Mouse (Mus musculus): Measurements from ENCODE around the gene Gnb4. TPM values are rescaled to one million over a fixed set of nuclear protein-coding genes. Genes with fewer than 3 reads are reported as not detected.
A peak's percentile ranks its signal among the peaks of the same experiment; 100 is the strongest.

Gene Gnb4
- 5.7 and 6.5 TPM in 2 replicates for polyA plus RNA-seq (2012; rRNA removed)

DNA sequence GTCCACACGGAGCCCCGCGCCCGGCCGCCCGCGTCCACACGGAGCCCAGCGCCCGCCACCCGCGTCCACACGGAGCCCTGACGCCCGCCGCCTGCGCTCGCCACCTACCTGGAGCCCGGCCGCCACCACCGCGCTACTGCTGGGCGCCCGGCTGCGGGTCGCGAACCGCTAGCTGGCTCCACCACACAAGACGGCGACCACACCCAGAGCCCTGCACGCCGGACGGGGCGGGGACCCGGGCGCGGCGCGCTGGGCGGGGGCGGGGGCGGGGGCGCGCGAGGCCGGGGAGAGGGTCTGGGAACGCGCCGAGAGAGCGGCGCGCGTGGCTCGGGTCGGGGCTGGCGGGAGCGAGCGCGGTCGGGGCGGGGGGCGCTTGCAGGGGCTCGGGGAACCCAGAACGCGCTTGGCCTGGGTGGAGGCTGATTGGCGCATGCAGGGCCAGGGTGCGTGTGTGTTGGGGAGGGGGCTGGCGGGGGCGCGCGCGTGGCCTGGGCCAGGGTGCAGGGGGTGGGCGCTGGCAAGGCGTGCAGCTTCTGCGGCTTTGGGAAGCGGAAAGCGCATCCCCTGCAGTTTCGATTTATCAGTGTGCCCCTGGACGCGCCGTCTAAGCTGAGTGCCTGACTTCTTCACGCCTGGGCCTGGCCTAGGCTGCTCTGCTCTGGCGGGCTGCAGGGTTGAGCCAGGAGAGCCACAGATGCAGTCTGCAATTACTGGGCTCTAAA is at the start of gene Gnb4:
Gene Gnb4, minus strand, starts transcription at position 255 of the 722 bp plus-strand sequence.
- no peak within 1 kb of the TSS for H3K27ac ChIP-seq (ENCODE audit: insufficient read depth, low read depth, low read length)
- no peaks in the 10 kb centered on the region for H3K36me3 ChIP-seq (ENCODE audit: control insufficient read depth, insufficient read depth, low read length)
- no peak for TF ChIP-seq POLR2A (IDR thresholded peaks at IDR 0.05; ENCODE audit: low read depth, low read length)
- no peak for TF ChIP-seq CTCF (IDR thresholded peaks at IDR 0.05; ENCODE audit: extremely low read depth, insufficient read length, insufficient replicate concordance, low read depth, low read length)
- H3K27me3 ChIP-seq (ENCODE audit: control insufficient read depth, insufficient read depth, low read length): no peaks in the 10 kb centered on the region; the same call in 1 of the 2 replicates
- H3K4me1 ChIP-seq (ENCODE audit: control insufficient read depth, insufficient read depth, insufficient read length, low read length): peaks cover 7% of the 10 kb centered on the region; the same call in 1 of the 2 replicates
- 2% methylated on average over 78 of the region's 83 CpGs for WGBS
- peak within 1 kb of the TSS; percentile 69 for H3K4me3 ChIP-seq (ENCODE audit: low read depth, low read length)

DNA sequence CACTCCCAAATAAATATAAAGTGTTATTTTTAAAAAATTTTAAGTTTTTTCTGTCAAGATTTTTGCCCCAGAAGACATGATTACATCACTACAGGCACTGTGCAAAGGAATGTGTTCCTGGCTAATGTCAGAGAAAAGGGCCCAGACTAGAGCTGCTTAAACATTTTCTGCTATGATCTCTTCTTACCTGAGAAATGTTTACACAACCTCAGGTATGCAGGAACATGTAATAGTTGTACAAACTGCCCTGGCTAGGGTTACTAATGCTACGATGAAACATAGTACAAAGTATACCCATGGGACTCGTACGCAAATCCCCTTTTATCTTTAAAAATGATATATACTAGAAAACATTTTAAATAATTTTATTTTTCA is 45.2 kb upstream of the Gnb4 start:
- Histone ChIP-seq H3K27me3 (ENCODE audit: control insufficient read depth, insufficient read depth, low read length) (no peaks in the 10 kb centered on the region), H3K27ac (ENCODE audit: insufficient read depth, low read depth, low read length) (no peak overlapping the region), H3K4me3 (ENCODE audit: low read depth, low read length) (no peak overlapping the region), H3K36me3 (ENCODE audit: control insufficient read depth, insufficient read depth, low read length) (no peaks in the 10 kb centered on the region), H3K4me1 (ENCODE audit: control insufficient read depth, insufficient read depth, insufficient read length, low read length) (peaks cover 6% of the 10 kb centered on the region)
- TF ChIP-seq POLR2A (IDR thresholded peaks at IDR 0.05; ENCODE audit: low read depth, low read length) (no peak), CTCF (IDR thresholded peaks at IDR 0.05; ENCODE audit: extremely low read depth, insufficient read length, insufficient replicate concordance, low read depth, low read length) (no peak)
- 80% methylated on average over 3 of the region's 3 CpGs for WGBS

DNA sequence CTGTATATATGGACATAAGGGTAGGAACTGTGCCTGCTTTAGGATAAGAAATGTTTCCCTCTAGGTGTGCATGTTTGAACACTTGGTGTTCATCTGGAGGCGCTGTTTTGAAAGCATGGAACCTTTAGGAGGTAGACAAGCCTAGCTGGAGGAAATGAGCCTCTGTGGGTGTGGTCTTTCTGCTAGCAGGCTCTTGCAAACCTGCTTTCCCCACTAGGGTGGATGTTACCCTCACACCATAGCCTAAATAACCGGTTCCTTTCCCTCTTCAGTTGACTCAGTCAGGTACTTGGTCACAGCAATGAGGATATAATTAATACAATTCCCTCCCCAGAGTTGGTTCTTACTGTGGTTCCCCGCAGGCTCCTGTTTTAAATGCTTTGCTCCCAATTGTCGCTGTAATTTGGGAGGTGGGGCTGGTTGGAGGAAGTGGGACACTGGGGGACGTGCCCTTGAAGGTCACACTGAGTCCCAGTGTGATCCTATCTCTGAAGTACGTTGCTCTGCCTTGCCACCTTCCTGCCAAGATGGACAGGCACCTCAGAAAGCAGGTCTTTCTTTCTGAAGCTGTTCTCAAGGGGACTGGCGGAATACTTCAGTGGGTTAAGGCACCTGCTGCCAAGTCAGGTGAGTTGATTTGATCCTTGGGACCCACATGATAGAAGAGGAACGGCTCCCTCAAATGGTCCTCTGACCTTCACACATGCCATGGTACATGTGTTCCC is 44.6 kb upstream of the Gnb4 start:
- H3K27me3 ChIP-seq (ENCODE audit: control insufficient read depth, insufficient read depth, low read length): no peaks in the 10 kb centered on the region

DNA sequence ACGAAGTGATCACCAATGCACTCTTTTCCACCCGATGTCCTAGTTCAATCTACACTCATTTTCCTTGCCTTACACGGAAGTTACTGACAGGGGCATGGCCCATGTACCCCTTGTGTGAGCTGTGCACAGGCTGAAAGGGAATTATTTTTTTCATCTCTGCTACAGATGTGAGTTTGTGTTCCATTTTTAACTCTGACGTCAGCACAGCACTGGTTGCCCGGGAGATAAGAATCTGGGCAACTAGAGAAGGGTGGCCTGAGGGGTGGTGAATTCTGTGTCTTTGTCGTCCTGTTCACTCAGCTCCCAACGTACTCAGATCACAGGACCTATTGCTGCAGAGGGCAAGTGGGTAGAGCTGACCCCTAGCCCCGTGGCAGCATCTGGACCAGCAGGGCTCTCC is 43.9 kb upstream of the Gnb4 start:
- TF ChIP-seq POLR2A (IDR thresholded peaks at IDR 0.05; ENCODE audit: low read depth, low read length) (no peak), CTCF (IDR thresholded peaks at IDR 0.05; ENCODE audit: extremely low read depth, insufficient read length, insufficient replicate concordance, low read depth, low read length) (no peak)
- no peak overlapping the region for H3K27ac ChIP-seq (ENCODE audit: insufficient read depth, low read depth, low read length)
- peaks cover 6% of the 10 kb centered on the region for H3K4me1 ChIP-seq (ENCODE audit: control insufficient read depth, insufficient read depth, insufficient read length, low read length)
- no peaks in the 10 kb centered on the region for H3K27me3 ChIP-seq (ENCODE audit: control insufficient read depth, insufficient read depth, low read length)
- no peaks in the 10 kb centered on the region for H3K36me3 ChIP-seq (ENCODE audit: control insufficient read depth, insufficient read depth, low read length)
- H3K4me3 ChIP-seq (ENCODE audit: low read depth, low read length): no peak overlapping the region
- 75% methylated on average over 8 of the region's 8 CpGs for WGBS

More for the DNA sequence above, 44.6 kb upstream of the Gnb4 start:
- Histone ChIP-seq H3K4me3 (ENCODE audit: low read depth, low read length) (no peak overlapping the region), H3K27ac (ENCODE audit: insufficient read depth, low read depth, low read length) (no peak overlapping the region), H3K4me1 (ENCODE audit: control insufficient read depth, insufficient read depth, insufficient read length, low read length) (peaks cover 6% of the 10 kb centered on the region), H3K36me3 (ENCODE audit: control insufficient read depth, insufficient read depth, low read length) (no peaks in the 10 kb centered on the region)
- 61% methylated on average over 8 of the region's 8 CpGs for WGBS
- no peak for TF ChIP-seq POLR2A (IDR thresholded peaks at IDR 0.05; ENCODE audit: low read depth, low read length)

DNA sequence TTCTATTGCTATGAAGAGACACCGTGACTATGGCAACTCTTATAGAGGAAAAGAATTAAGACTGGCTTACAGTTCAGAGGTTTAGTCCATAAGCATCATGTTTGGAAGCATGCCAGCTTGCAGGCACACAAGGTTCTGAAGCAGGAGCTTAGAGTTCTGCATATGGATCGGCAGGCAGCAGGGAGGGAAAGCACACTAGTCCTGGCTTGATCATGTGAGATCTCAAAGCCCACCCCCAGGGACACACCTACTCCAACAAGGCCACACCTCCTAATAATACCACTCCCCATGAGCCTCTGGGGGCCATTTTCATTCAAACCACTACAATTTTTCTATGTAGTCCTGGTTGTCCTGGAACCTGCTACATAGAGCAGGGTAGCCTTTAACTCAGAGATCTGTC is 43.1 kb upstream of the Gnb4 start:
- no peak overlapping the region for H3K4me3 ChIP-seq (ENCODE audit: low read depth, low read length)

DNA sequence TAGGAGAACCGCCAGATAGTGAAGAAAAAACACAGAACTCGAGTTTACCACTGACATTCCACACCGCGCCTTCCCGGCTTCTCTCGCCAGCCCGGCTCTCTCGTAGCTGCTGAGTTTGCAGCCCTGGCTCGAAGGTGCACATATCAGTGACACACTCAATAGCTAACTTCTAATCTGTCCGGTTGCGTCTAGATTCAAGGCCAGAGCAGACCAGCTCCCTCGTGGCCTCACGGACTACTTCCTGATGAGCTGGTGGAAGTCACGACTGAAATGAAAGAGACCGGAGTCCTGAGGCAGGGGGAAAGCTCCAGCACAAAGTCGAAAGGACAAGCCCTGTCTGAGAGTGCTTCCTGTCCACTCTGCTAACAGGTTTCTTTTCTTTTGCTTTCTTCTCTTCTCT is 42.4 kb upstream of the Gnb4 start:
- 17% methylated on average over 16 of the region's 16 CpGs for WGBS
- TF ChIP-seq CTCF (IDR thresholded peaks at IDR 0.05; ENCODE audit: extremely low read depth, insufficient read length, insufficient replicate concordance, low read depth, low read length) (no peak), POLR2A (IDR thresholded peaks at IDR 0.05; ENCODE audit: low read depth, low read length) (no peak)
- Histone ChIP-seq H3K4me1 (ENCODE audit: control insufficient read depth, insufficient read depth, insufficient read length, low read length) (peaks cover 6% of the 10 kb centered on the region), H3K27me3 (ENCODE audit: control insufficient read depth, insufficient read depth, low read length) (no peaks in the 10 kb centered on the region), H3K4me3 (ENCODE audit: low read depth, low read length) (peak overlapping the region; percentile 48), H3K27ac (ENCODE audit: insufficient read depth, low read depth, low read length) (no peak overlapping the region), H3K36me3 (ENCODE audit: control insufficient read depth, insufficient read depth, low read length) (no peaks in the 10 kb centered on the region)

More for the DNA sequence above, 43.1 kb upstream of the Gnb4 start:
- 91% methylated on average over 2 of the region's 2 CpGs for WGBS
- Histone ChIP-seq H3K4me1 (ENCODE audit: control insufficient read depth, insufficient read depth, insufficient read length, low read length) (peaks cover 6% of the 10 kb centered on the region), H3K36me3 (ENCODE audit: control insufficient read depth, insufficient read depth, low read length) (no peaks in the 10 kb centered on the region), H3K27ac (ENCODE audit: insufficient read depth, low read depth, low read length) (no peak overlapping the region), H3K27me3 (ENCODE audit: control insufficient read depth, insufficient read depth, low read length) (no peaks in the 10 kb centered on the region)
- TF ChIP-seq CTCF (IDR thresholded peaks at IDR 0.05; ENCODE audit: extremely low read depth, insufficient read length, insufficient replicate concordance, low read depth, low read length): no peak
- TF ChIP-seq POLR2A (IDR thresholded peaks at IDR 0.05; ENCODE audit: low read depth, low read length): no peak

DNA sequence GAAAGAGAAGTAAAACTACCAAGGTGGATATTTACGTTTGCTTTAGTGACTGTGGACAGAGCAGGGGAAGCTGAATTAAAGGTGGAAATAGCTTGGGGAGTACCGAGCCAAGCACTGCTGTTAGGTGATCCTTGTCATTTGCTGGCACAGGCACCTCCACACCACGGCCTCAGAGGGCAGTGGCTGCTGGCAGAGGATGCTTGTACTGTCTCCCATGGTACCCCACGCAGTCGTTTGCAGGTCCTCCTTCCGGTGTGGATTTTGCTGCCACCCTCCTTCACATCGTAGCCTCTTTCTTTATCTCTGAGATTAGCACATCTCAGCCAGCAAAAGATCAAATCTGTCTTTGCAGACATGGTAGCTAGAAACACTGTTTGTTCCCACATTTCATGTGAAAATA is 42.0 kb upstream of the Gnb4 start:
- no peak for TF ChIP-seq CTCF (IDR thresholded peaks at IDR 0.05; ENCODE audit: extremely low read depth, insufficient read length, insufficient replicate concordance, low read depth, low read length)
- no peak for TF ChIP-seq POLR2A (IDR thresholded peaks at IDR 0.05; ENCODE audit: low read depth, low read length)
- Histone ChIP-seq H3K36me3 (ENCODE audit: control insufficient read depth, insufficient read depth, low read length) (no peaks in the 10 kb centered on the region), H3K27me3 (ENCODE audit: control insufficient read depth, insufficient read depth, low read length) (no peaks in the 10 kb centered on the region), H3K4me1 (ENCODE audit: control insufficient read depth, insufficient read depth, insufficient read length, low read length) (peaks cover 6% of the 10 kb centered on the region), H3K27ac (ENCODE audit: insufficient read depth, low read depth, low read length) (no peak overlapping the region), H3K4me3 (ENCODE audit: low read depth, low read length) (peak overlapping the region; percentile 48)
- whole genome bisulfite sequencing: 29% methylated on average over 7 of the region's 7 CpGs
